Mouse (Mus musculus): ENCODE results near the gene Gas7. TPM values are rescaled to one million over a fixed set of nuclear protein-coding genes. Genes with fewer than 3 reads are reported as not detected.

Gene Gas7
- polyA plus RNA-seq (2015; fragmentation: Nextera tagmentation; extraction: Ambion mirVana), result 24.4 and 25.0 TPM in 2 replicates

DNA sequence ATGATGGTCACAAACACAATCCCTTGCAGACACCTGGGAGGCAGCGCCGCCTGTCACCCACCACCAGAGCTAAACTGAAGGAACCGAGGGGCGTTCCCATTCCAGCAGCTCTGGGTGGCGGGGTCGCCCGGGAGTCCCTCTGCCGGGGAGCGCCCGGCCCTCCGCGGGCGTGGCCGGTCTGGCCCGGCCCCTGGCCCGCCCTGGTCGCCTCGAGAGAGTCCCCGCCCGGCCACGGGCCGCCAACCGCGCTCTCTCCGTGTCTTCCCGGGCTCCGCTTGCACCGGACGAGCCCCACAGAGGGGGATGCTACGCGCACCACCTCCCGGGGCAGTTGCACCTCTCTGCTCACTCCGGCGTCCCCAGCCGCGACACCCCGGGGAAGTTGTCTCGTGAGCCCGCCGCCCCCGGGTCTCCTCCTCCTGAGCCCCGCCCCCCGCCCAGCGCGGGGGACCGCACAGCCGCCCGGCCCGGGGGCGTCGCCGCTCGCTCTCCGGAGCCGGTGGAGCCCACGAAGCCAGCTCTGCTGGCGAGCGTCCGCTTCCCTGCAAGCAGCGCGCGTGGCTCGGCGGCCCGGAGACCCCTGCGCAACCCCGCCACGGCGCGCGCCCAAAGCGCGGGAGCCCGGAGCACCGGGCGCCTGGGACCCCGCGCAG is at the start of gene Gas7:
Gene Gas7, plus strand, starts transcription at position 564 of the 653 bp plus-strand sequence.
- Histone ChIP-seq H3K27ac (replicated peaks) (no peak within 1 kb of the TSS; the same call in 1 of the 2 replicates), H3K4me1 (peaks cover 25% of the 10 kb centered on the region; the same call in 1 of the 2 replicates), H3K9ac (peak within 1 kb of the TSS; percentile 59), H3K27me3 (peaks cover 10% of the 10 kb centered on the region; the same call in 1 of the 2 replicates), H3K9me3 (replicated peaks) (no peaks in the 10 kb centered on the region), H3K4me2 (replicated peaks) (peak within 1 kb of the TSS; percentile 97), H3K36me3 (no peaks in the 10 kb centered on the region), H3K4me3 (replicated peaks) (peak within 1 kb of the TSS; percentile 73)
- ATAC-seq (ENCODE audit: insufficient number of reproducible peaks, low FRiP score, low TSS enrichment, low read depth), result peak; percentile 79
- WGBS, result under 1% methylated on average over 74 of the region's 78 CpGs

GRCm38 (mm10) chr11:67414346-67414940 is 40.8 kb upstream of the Gas7 start:
- Histone ChIP-seq H3K9ac (no peak overlapping the region), H3K4me1 (no peaks in the 10 kb centered on the region), H3K4me3 (replicated peaks) (no peak overlapping the region), H3K4me2 (replicated peaks) (no peak overlapping the region), H3K36me3 (no peaks in the 10 kb centered on the region), H3K9me3 (replicated peaks) (no peaks in the 10 kb centered on the region), H3K27ac (replicated peaks) (no peak overlapping the region), H3K27me3 (0 out of 2 replicates have a peak, but pooled peaks cover 3% of the 10 kb centered on the region)
- 56% methylated on average over 6 of the region's 6 CpGs for WGBS
- no peak for ATAC-seq (ENCODE audit: insufficient number of reproducible peaks, low FRiP score, low TSS enrichment, low read depth)

DNA sequence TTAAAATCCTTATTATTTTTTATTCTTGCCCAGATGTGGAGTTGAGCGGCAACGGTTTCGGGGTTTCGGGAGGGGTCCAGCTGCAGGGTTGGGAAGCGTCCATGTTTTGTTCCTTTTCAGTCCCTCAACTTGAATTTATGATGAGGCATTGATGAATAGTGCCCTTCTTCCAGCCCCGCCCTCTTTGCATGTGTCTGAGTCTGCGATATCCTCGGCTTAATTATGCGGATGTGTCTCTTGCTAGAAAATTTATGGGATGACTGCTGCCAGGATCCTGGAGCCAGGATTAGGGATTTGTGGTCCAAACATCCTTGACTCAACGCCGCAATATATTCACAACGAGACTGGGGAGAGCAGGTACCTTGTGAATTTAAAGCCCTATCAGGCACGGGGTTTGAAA is 31.7 kb upstream of the Gas7 start:
- Histone ChIP-seq H3K4me2 (replicated peaks) (no peak overlapping the region), H3K27me3 (0 out of 2 replicates have a peak, but pooled peaks cover 3% of the 10 kb centered on the region), H3K4me1 (no peaks in the 10 kb centered on the region), H3K4me3 (replicated peaks) (no peak overlapping the region), H3K36me3 (no peaks in the 10 kb centered on the region), H3K9ac (no peak overlapping the region), H3K27ac (replicated peaks) (no peak overlapping the region), H3K9me3 (replicated peaks) (no peaks in the 10 kb centered on the region)
- ATAC-seq (ENCODE audit: insufficient number of reproducible peaks, low FRiP score, low TSS enrichment, low read depth), result no peak
- WGBS, result 70% methylated on average over 13 of the region's 13 CpGs

DNA sequence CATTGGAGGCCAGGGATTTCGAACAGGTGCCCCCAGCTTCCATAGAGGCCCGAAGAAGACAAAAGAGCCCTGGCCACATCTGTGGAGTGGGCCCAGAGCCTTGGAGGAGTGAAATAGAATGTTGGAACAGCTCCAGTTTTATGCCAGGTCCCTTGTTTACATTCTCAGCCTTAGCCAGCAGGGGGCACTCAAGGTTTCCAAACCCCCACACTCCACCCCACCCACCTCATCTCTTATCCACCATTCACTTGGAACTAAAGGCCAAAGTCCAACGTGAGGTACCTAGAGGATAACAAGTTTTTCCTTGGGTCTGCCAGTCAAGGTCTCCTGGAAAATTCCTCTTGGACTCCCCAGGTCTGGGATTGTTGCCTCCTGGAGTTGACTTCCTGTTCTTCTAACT is 27.0 kb upstream of the Gas7 start:
- Histone ChIP-seq H3K27me3 (no peaks in the 10 kb centered on the region), H3K9ac (no peak overlapping the region), H3K36me3 (no peaks in the 10 kb centered on the region), H3K9me3 (replicated peaks) (no peaks in the 10 kb centered on the region), H3K4me1 (peaks cover 6% of the 10 kb centered on the region), H3K27ac (replicated peaks) (no peak overlapping the region), H3K4me3 (replicated peaks) (no peak overlapping the region), H3K4me2 (replicated peaks) (no peak overlapping the region)
- 30% methylated on average over 3 of the region's 3 CpGs for WGBS
- ATAC-seq (ENCODE audit: insufficient number of reproducible peaks, low FRiP score, low TSS enrichment, low read depth), result no peak

GRCm38 (mm10) chr11:67429836-67430235 is 25.4 kb upstream of the Gas7 start:
- no peak overlapping the region for H3K27ac ChIP-seq (replicated peaks)
- 58% methylated on average over 1 of the region's 1 CpGs for WGBS
- no peaks in the 10 kb centered on the region for H3K36me3 ChIP-seq
- ATAC-seq (ENCODE audit: insufficient number of reproducible peaks, low FRiP score, low TSS enrichment, low read depth), result no peak
- H3K27me3 ChIP-seq, result no peaks in the 10 kb centered on the region
- H3K4me3 ChIP-seq (replicated peaks), result no peak overlapping the region
- H3K4me2 ChIP-seq (replicated peaks), result no peak overlapping the region
- no peak overlapping the region for H3K9ac ChIP-seq
- no peaks in the 10 kb centered on the region for H3K9me3 ChIP-seq (replicated peaks)
- peaks cover 6% of the 10 kb centered on the region for H3K4me1 ChIP-seq

- H3K4me3 ChIP-seq (replicated peaks), result no peak overlapping the region
- no peaks in the 10 kb centered on the region for H3K27me3 ChIP-seq
- no peaks in the 10 kb centered on the region for H3K36me3 ChIP-seq
- WGBS, result 23% methylated on average over 14 of the region's 14 CpGs
- no peak overlapping the region for H3K27ac ChIP-seq (replicated peaks)
- H3K9me3 ChIP-seq (replicated peaks), result no peaks in the 10 kb centered on the region
- no peak overlapping the region for H3K9ac ChIP-seq
- no peak overlapping the region for H3K4me2 ChIP-seq (replicated peaks)
- H3K4me1 ChIP-seq, result peaks cover 6% of the 10 kb centered on the region
- no peak for ATAC-seq (ENCODE audit: insufficient number of reproducible peaks, low FRiP score, low TSS enrichment, low read depth)
Measured at GRCm38 (mm10) chr11:67431116-67431645, 24.1 kb upstream of the Gas7 start.

GRCm38 (mm10) chr11:67431864-67432263 is 23.4 kb upstream of the Gas7 start:
- no peaks in the 10 kb centered on the region for H3K27me3 ChIP-seq
- no peak overlapping the region for H3K4me3 ChIP-seq (replicated peaks)
- H3K9ac ChIP-seq, result no peak overlapping the region
- H3K9me3 ChIP-seq (replicated peaks), result no peaks in the 10 kb centered on the region
- ATAC-seq (ENCODE audit: insufficient number of reproducible peaks, low FRiP score, low TSS enrichment, low read depth), result no peak
- WGBS, result 68% methylated on average over 4 of the region's 4 CpGs
- no peak overlapping the region for H3K27ac ChIP-seq (replicated peaks)
- peaks cover 6% of the 10 kb centered on the region for H3K4me1 ChIP-seq
- no peak overlapping the region for H3K4me2 ChIP-seq (replicated peaks)
- H3K36me3 ChIP-seq, result no peaks in the 10 kb centered on the region

GRCm38 (mm10) chr11:67433763-67434162 is 21.5 kb upstream of the Gas7 start:
- Histone ChIP-seq H3K4me3 (replicated peaks) (no peak overlapping the region), H3K9me3 (replicated peaks) (no peaks in the 10 kb centered on the region), H3K27ac (replicated peaks) (no peak overlapping the region), H3K36me3 (no peaks in the 10 kb centered on the region), H3K4me2 (replicated peaks) (no peak overlapping the region), H3K27me3 (no peaks in the 10 kb centered on the region), H3K9ac (no peak overlapping the region), H3K4me1 (peaks cover 6% of the 10 kb centered on the region)
- ATAC-seq (ENCODE audit: insufficient number of reproducible peaks, low FRiP score, low TSS enrichment, low read depth), result no peak
- 83% methylated on average over 5 of the region's 5 CpGs for WGBS

GRCm38 (mm10) chr11:67438746-67439145 is 16.5 kb upstream of the Gas7 start:
- Histone ChIP-seq H3K27ac (replicated peaks) (no peak overlapping the region), H3K4me3 (replicated peaks) (no peak overlapping the region), H3K36me3 (no peaks in the 10 kb centered on the region), H3K4me2 (replicated peaks) (no peak overlapping the region), H3K4me1 (no peaks in the 10 kb centered on the region), H3K27me3 (no peaks in the 10 kb centered on the region), H3K9me3 (replicated peaks) (no peaks in the 10 kb centered on the region), H3K9ac (no peak overlapping the region)
- WGBS, result 85% methylated on average over 5 of the region's 5 CpGs
- no peak for ATAC-seq (ENCODE audit: insufficient number of reproducible peaks, low FRiP score, low TSS enrichment, low read depth)

DNA sequence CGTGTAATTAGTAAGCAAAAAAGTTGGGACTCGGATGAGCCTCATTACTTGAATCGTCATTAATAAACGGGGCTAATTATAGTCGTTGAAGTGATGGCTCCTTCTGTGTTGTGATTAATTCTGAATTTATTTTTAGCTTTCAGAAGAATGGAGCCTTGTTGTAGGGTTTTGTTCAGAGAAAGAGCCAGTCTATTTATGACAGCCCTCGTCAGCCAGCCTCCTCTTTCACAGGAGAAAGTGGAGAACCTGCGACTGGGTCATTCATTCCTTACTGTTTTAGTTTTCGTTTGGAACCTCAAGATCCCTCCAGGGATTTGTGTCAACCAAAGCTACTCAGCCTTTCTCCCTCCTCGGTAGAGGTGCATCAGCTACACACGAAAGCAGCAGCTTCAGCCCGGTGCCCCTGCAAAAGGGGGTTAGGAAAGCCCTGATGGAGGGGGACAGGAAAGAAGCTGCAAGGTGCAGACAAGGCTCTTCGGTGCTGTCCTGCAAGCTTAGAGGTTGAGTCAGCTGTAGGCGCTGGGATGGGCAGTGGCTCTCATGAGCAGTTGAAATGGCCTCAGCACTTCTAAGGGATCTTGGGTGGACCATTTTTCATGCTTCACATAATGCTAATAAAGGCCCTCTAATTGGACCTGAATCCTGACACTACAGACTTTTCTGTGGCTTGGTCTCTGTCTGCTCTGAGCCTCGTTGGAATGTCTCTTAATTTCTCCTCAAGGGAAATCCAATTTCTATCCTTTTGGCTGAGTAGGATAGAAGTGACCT is 10.0 kb upstream of the Gas7 start:
- Histone ChIP-seq H3K4me2 (replicated peaks) (no peak overlapping the region), H3K27ac (replicated peaks) (no peak overlapping the region), H3K9ac (no peak overlapping the region), H3K27me3 (no peaks in the 10 kb centered on the region), H3K36me3 (no peaks in the 10 kb centered on the region), H3K4me3 (replicated peaks) (no peak overlapping the region), H3K4me1 (no peaks in the 10 kb centered on the region), H3K9me3 (replicated peaks) (no peaks in the 10 kb centered on the region)
- 55% methylated on average over 14 of the region's 14 CpGs for WGBS
- no peak for ATAC-seq (ENCODE audit: insufficient number of reproducible peaks, low FRiP score, low TSS enrichment, low read depth)

DNA sequence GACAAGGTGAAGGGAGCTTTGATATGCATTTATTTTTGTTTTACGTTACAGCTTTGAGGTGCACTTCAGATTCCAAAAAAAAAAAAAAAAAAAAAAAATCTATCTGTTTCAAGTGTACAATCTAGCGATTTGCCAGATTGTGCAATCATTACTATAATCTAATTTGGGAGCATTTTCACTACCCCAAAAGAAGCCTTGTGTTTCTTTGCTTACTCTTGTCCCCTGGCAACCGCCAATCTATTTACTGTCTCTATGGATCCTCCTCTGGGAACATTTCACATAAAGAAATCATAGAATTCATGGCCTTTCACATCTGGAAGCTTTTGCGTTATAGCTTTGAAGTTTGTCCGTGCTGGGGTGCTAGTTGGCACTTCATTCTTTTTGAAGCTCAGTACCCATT is 3.7 kb upstream of the Gas7 start:
- Histone ChIP-seq H3K9ac (no peak overlapping the region), H3K27me3 (peaks cover 5% of the 10 kb centered on the region; the same call in 1 of the 2 replicates), H3K4me2 (replicated peaks) (no peak overlapping the region), H3K4me3 (replicated peaks) (no peak overlapping the region), H3K27ac (replicated peaks) (no peak overlapping the region), H3K4me1 (peaks cover 20% of the 10 kb centered on the region; the same call in 1 of the 2 replicates), H3K9me3 (replicated peaks) (no peaks in the 10 kb centered on the region), H3K36me3 (no peaks in the 10 kb centered on the region)
- no peak for ATAC-seq (ENCODE audit: insufficient number of reproducible peaks, low FRiP score, low TSS enrichment, low read depth)
- WGBS, result 66% methylated on average over 5 of the region's 5 CpGs
